Mouse (Mus musculus) stomach, embryonic 16.5 days (tissue): ENCODE results near the gene Nudt14. TPM values are rescaled to one million over a fixed set of nuclear protein-coding genes. Genes with fewer than 3 reads are reported as not detected.

Source experiments
- ATAC-seq: fragments of 200-750 bp; cut with Nextera tagmentation; 2 replicates; pipeline ENCODE4 v1.8.0; 2017; ENCODE audit warnings: moderate number of reproducible peaks, moderate TSS enrichment; ENCODE audit not compliant: insufficient read depth, low FRiP score
- H3K27ac ChIP-seq: fragments of 300-500 bp; sonication (generic); 2 replicates; pipeline ENCODE4 v1.5.1; 2014; ENCODE audit warnings: low read length
- H3K27me3 ChIP-seq: fragments of 300-500 bp; sonication (generic); 2 replicates; pipeline ENCODE4 v1.6.1; 2014; ENCODE audit warnings: low read length, control low read depth, mixed read lengths; ENCODE audit not compliant: control insufficient read depth, insufficient read depth
- H3K36me3 ChIP-seq: fragments of 300-500 bp; sonication (generic); 2 replicates; pipeline ENCODE4 v1.6.1; 2014; ENCODE audit warnings: low read length; ENCODE audit not compliant: control insufficient read depth, insufficient read depth
- H3K4me1 ChIP-seq: fragments of 300-500 bp; sonication (generic); 2 replicates; pipeline ENCODE4 v1.6.1; 2014; ENCODE audit warnings: low read length, control low read depth, mixed read lengths; ENCODE audit not compliant: control insufficient read depth, insufficient read depth
- H3K4me2 ChIP-seq: fragments of 300-500 bp; sonication (generic); 2 replicates; pipeline ENCODE4 v1.6.1; 2014; ENCODE audit warnings: low read depth, low read length, mixed read lengths
- H3K4me3 ChIP-seq: fragments of 300-500 bp; sonication (generic); replicated peaks from 2 replicates; pipeline ENCODE4 v1.5.1; 2014; ENCODE audit warnings: mild to moderate bottlenecking, low read length
- H3K9ac ChIP-seq: fragments of 300-500 bp; sonication (generic); 2 replicates; pipeline ENCODE4 v1.6.1; 2014; ENCODE audit warnings: low read length
- H3K9me3 ChIP-seq: fragments of 300-500 bp; sonication (generic); replicated peaks from 2 replicates; pipeline ENCODE4 v1.6.1; 2016; ENCODE audit warnings: low read length, control low read depth; ENCODE audit not compliant: control insufficient read depth
- WGBS: fragments of 180-500 bp; shearing (Covaris S2); extraction: QIAGEN DNeasy Blood & Tissue Kit; methylation state at CpG from one replicate; pipeline ENCODE4 v1.1.7; 2014; 5-methylcytosine and 5-hydroxymethylcytosine counted together
- polyA plus RNA-seq: library from polyadenylated mRNA; unstranded; fragments of >200 nt; fragmentation: Nextera tagmentation; extraction: Ambion mirVana; gene quantifications from 2 replicates; pipeline ENCODE4 v1.2.1, GENCODE M21; 2015

Nudt14 gene
- polyA plus RNA-seq, 1 experiment from 2014 or later = 80.2 TPM

DNA sequence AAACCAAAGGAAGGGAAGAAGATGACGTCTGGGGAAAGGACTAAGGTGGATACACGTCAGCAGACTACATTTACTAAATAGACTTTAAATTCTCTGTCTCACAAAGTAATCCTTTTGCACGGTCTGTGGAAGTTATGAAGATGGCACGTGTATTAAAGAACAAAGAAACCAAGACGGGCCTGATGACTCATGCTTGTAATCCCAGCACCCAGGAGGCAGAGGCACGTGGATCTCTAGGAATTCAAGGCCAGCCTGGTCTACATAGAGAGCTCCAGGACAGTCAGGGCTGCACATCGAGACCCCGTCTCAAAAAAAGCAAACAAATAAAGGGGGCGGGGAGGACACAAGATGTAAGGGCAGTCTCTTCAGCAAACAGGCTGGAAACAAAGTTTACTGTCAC is 32.8 kb upstream of the Nudt14 start:
- Histone ChIP-seq H3K27me3 (no peaks in the 10 kb centered on the region), H3K4me2 (no peak overlapping the region), H3K9ac (no peak overlapping the region), H3K9me3 (no peaks in the 10 kb centered on the region), H3K4me1 (peaks cover 15% of the 10 kb centered on the region), H3K36me3 (peaks cover 22% of the 10 kb centered on the region), H3K4me3 (no peak overlapping the region), H3K27ac (no peak overlapping the region)
- WGBS = 83% methylated on average over 9 of the region's 9 CpGs
- no peak for ATAC-seq

DNA sequence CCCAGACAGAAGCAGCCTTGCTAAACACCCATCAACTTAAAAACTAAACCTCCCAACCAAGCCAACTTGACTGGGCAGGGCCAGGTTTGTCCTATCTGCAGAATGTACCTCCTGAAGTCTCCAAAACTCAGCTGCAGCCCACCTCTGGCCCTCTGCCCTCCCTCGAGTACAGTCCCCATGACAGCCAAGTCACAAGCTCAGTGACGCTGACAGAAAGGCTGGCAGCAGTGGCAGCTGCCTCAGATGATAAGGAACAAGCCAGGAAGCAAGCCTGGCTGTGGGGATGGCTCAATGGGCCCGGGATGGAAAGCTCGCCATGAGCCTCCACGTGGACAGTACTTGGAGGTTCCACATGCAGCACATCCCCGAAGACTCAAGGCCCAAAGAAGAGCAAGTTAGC is 27.7 kb upstream of the Nudt14 start:
- WGBS = 90% methylated on average over 6 of the region's 6 CpGs
- Histone ChIP-seq H3K4me1 (no peaks in the 10 kb centered on the region), H3K9ac (no peak overlapping the region), H3K27me3 (no peaks in the 10 kb centered on the region), H3K36me3 (peaks cover 34% of the 10 kb centered on the region), H3K27ac (no peak overlapping the region), H3K4me2 (no peak overlapping the region), H3K4me3 (no peak overlapping the region), H3K9me3 (no peaks in the 10 kb centered on the region)
- ATAC-seq = no peak

DNA sequence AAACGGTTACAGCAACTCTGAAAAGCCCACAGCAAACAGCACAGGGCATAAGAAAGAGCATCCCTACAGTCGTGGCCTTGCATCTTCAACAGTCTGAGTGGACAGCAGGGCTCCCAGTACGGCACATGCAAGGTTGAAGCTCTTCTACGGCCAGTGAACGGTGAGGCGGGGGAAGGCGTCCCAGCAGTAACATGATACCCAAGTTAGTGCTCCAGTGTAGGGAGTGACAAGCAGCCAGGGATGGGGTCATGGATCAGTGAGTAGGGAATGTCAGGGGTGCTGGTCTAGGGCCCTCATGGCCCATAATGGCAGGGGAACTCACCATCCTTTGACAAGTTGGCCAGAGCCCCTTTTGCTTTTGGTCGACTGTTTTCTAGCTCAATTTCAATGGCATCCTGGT is 27.0 kb upstream of the Nudt14 start:
- Histone ChIP-seq H3K27ac (no peak overlapping the region), H3K4me3 (no peak overlapping the region), H3K36me3 (peaks cover 39% of the 10 kb centered on the region), H3K4me1 (no peaks in the 10 kb centered on the region), H3K27me3 (no peaks in the 10 kb centered on the region), H3K4me2 (no peak overlapping the region), H3K9ac (no peak overlapping the region), H3K9me3 (no peaks in the 10 kb centered on the region)
- no peak for ATAC-seq
- 69% methylated on average over 8 of the region's 8 CpGs for WGBS

DNA sequence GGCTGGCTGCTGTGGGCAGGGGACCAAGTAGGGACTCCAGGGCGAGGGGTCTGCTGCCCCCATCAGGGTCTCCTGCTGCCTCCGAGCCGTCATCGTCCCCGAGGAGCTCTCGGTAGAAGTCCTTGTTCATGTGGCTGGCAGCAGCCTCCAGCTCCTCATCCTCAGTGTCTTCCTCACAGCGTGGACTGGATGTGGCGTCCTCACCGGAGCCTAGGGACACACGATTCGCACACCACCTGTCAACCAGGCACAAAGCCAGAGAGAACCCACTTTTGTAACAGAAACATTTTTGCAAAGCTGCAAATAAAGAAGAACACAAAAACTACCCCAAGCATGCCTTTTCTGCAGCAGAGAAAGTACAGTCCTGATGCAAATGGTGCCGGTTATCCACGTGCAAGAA is 23.9 kb upstream of the Nudt14 start:
- Histone ChIP-seq H3K9me3 (no peaks in the 10 kb centered on the region), H3K36me3 (peaks cover 44% of the 10 kb centered on the region), H3K4me2 (no peak overlapping the region)

DNA sequence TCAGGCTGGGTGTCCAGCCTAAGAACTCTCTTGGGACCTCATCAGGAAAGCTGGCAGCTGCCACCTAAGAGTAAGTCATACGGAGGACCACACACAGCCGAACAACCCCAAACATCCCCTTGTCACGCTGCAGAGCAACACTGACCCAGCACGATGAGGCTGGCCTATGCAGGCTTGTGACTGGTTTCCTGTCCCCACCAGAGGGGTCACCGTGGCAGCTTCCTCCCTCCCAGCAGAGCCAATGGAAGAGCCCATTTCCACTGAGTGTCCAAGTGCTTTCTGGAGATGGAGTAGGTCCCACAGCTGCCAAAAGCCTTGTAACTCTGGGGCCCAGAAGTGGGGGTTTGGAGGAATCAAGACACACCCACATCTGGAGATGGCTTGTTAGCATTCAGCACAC is 19.9 kb upstream of the Nudt14 start:
- no peak for ATAC-seq
- Histone ChIP-seq H3K4me2 (no peak overlapping the region), H3K27me3 (no peaks in the 10 kb centered on the region), H3K4me3 (no peak overlapping the region), H3K9ac (no peak overlapping the region), H3K36me3 (peaks cover 29% of the 10 kb centered on the region), H3K9me3 (no peaks in the 10 kb centered on the region), H3K4me1 (no peaks in the 10 kb centered on the region), H3K27ac (no peak overlapping the region)
- 78% methylated on average over 5 of the region's 5 CpGs for WGBS

More for the DNA sequence above, 23.9 kb upstream of the Nudt14 start:
- no peak for ATAC-seq
- H3K27me3 ChIP-seq = no peaks in the 10 kb centered on the region
- H3K4me1 ChIP-seq = no peaks in the 10 kb centered on the region
- no peak overlapping the region for H3K9ac ChIP-seq
- H3K4me3 ChIP-seq = no peak overlapping the region
- H3K27ac ChIP-seq = no peak overlapping the region
- WGBS = 92% methylated on average over 13 of the region's 13 CpGs

DNA sequence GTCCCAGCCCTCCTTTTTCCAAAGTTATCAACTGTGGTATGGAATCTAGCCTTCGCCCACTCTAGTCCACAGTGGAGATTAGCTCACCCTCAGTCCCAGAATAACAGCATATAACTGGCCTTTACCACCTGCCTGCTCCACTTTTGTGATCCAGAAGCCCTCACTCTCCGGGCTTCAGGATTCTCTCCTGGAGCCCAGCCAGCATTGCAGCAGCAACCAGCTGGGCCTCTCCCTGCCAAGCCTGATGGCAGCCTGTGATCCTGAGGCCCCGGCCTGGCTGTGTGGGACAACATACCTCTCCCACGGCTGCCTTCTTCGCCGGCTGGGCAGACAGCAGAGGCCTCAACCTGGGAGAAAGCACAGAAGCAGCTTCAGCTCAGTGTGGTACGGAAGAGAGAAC is 19.5 kb upstream of the Nudt14 start:
- no peak for ATAC-seq
- Histone ChIP-seq H3K9me3 (no peaks in the 10 kb centered on the region), H3K36me3 (peaks cover 29% of the 10 kb centered on the region), H3K4me2 (no peak overlapping the region), H3K4me3 (no peak overlapping the region), H3K27ac (no peak overlapping the region), H3K27me3 (no peaks in the 10 kb centered on the region), H3K9ac (0 out of 2 replicates have a peak overlapping the region, but pooled peaks have one; percentile 19), H3K4me1 (no peaks in the 10 kb centered on the region)
- WGBS = 71% methylated on average over 7 of the region's 7 CpGs

DNA sequence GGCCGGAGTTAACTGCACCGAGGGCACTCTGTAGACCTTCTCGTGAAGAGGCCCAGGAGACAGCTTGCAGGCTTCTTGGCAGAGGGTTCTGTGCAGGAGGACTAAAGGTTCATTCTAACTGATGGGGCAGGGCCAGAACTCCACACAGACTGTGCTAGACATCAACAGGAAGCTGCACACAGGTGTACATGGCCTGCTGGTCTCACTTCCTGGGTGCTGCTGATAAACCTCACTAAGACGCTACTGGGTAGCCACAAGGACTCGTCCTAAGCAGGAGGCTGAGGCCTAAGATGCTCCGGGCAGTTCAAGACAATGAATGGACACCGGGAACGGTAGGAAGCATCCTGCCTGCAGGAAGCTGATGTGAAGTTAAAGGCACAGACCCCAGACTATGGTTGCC is 17.5 kb upstream of the Nudt14 start:
- ATAC-seq = no peak

DNA sequence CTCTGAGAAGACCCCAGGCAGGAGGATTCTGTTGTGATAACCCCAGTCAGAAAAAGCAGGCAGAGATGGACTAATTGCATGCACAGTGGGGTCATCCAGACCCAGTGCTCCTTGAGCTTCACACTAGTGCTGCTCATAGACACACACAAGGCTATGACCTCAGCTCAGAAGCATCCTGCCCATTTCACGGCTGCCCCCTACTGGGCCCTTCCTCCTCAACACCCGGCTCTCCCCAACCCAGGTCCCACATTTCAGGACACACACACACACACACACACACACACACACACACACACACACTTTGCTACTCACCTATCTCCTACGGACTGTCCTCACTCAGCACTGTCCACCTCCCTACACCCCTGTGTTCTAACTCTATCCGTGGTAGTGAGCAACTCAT is 16.4 kb upstream of the Nudt14 start:
- Histone ChIP-seq H3K9ac (no peak overlapping the region), H3K4me3 (no peak overlapping the region), H3K36me3 (peaks cover 21% of the 10 kb centered on the region; the same call in 1 of the 2 replicates), H3K4me2 (no peak overlapping the region), H3K27ac (no peak overlapping the region), H3K4me1 (no peaks in the 10 kb centered on the region), H3K9me3 (no peaks in the 10 kb centered on the region), H3K27me3 (no peaks in the 10 kb centered on the region)
- ATAC-seq = peak; percentile 65; the same call in 1 of the 2 replicates
- WGBS = 34% methylated on average over 4 of the region's 4 CpGs

More for the DNA sequence above, 17.5 kb upstream of the Nudt14 start:
- WGBS = 83% methylated on average over 8 of the region's 8 CpGs
- H3K27ac ChIP-seq = no peak overlapping the region
- no peak overlapping the region for H3K4me3 ChIP-seq
- H3K9me3 ChIP-seq = no peaks in the 10 kb centered on the region
- H3K4me2 ChIP-seq = no peak overlapping the region
- H3K4me1 ChIP-seq = no peaks in the 10 kb centered on the region
- no peak overlapping the region for H3K9ac ChIP-seq
- peaks cover 24% of the 10 kb centered on the region for H3K36me3 ChIP-seq
- H3K27me3 ChIP-seq = no peaks in the 10 kb centered on the region

DNA sequence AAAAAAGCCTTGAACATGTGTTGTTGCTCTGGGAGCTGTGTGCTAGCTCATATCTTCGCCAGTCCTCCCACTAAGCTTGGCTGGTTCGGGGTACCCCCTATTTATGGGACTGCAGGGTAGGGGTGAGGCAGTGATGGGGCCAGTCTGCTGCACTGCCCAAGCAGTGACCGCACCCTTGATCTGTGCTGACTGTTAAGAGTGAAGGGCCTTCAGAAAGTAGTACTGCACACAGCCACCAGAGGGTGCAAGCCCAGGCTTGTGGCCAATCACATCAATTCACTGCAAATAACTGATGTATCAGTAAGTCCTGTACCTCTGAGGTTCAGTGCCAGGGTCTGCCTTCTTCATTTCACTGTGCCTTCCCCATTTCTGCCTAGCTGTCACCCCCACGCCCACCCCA is 13.9 kb upstream of the Nudt14 start:
- 36% methylated on average over 4 of the region's 4 CpGs for whole genome bisulfite sequencing

More for the DNA sequence above, 13.9 kb upstream of the Nudt14 start:
- Histone ChIP-seq H3K27ac (no peak overlapping the region), H3K4me3 (no peak overlapping the region), H3K4me1 (peaks cover 5% of the 10 kb centered on the region), H3K4me2 (no peak overlapping the region), H3K9ac (no peak overlapping the region), H3K27me3 (no peaks in the 10 kb centered on the region), H3K9me3 (no peaks in the 10 kb centered on the region), H3K36me3 (peaks cover 9% of the 10 kb centered on the region; the same call in 1 of the 2 replicates)
- peak; percentile 31; the same call in 1 of the 2 replicates for ATAC-seq
